Mouse (Mus musculus): ENCODE measurements at regions not wholly inside any gene's neighbourhood (a gene's known extent, or its start where the extent isn't known, plus 50 kb on each side); places are given as distances from the start of the nearest gene placed in this dataset.

- no peak for DNase-seq (ENCODE audit: low spot score)
Measured at GRCm38 (mm10) chr1:35588939-35589338, 479.3 kb upstream of the Hs6st1 start.

GRCm38 (mm10) chr1:35600847-35601246, 467.4 kb upstream of the Hs6st1 start:
- peak; percentile 23 for DNase-seq (ENCODE audit: low spot score)

- DNase-seq (ENCODE audit: low spot score): no peak
Measured at GRCm38 (mm10) chr1:35615131-35615530, 453.1 kb upstream of the Hs6st1 start.

GRCm38 (mm10) chr1:35619476-35619875, 448.7 kb upstream of the Hs6st1 start:
- no peak for DNase-seq (ENCODE audit: low spot score)

- DNase-seq (ENCODE audit: low spot score): no peak
Measured at GRCm38 (mm10) chr1:35642595-35642994, 425.6 kb upstream of the Hs6st1 start.

- DNase-seq (ENCODE audit: low spot score): peak; percentile 56
Measured at GRCm38 (mm10) chr1:35653119-35653956, 414.9 kb upstream of the Hs6st1 start.

GRCm38 (mm10) chr1:35663006-35663405, 405.2 kb upstream of the Hs6st1 start:
- no peak for DNase-seq (ENCODE audit: low spot score)

- DNase-seq (ENCODE audit: low spot score): no peak
Measured at GRCm38 (mm10) chr1:35673524-35673923, 394.7 kb upstream of the Hs6st1 start.

GRCm38 (mm10) chr1:35673992-35674391, 394.2 kb upstream of the Hs6st1 start:
- no peak for DNase-seq (ENCODE audit: low spot score)

- peak; percentile 3 for DNase-seq (ENCODE audit: low spot score)
Measured at GRCm38 (mm10) chr1:35682511-35682949, 385.7 kb upstream of the Hs6st1 start.

GRCm38 (mm10) chr1:35685651-35686050, 382.5 kb upstream of the Hs6st1 start:
- DNase-seq (ENCODE audit: low spot score): no peak

GRCm38 (mm10) chr1:35694349-35694748, 373.9 kb upstream of the Hs6st1 start:
- DNase-seq (ENCODE audit: low spot score): no peak

- DNase-seq (ENCODE audit: low spot score): no peak
Measured at GRCm38 (mm10) chr1:35694775-35695591, 373.2 kb upstream of the Hs6st1 start.

- no peak for DNase-seq (ENCODE audit: low spot score)
Measured at GRCm38 (mm10) chr1:35697218-35697617, 371.0 kb upstream of the Hs6st1 start.

- no peak for DNase-seq (ENCODE audit: low spot score)
Measured at GRCm38 (mm10) chr1:35697834-35698500, 370.2 kb upstream of the Hs6st1 start.

GRCm38 (mm10) chr1:35702585-35702984, 365.6 kb upstream of the Hs6st1 start:
- no peak for DNase-seq (ENCODE audit: low spot score)

GRCm38 (mm10) chr1:35706336-35706735, 361.9 kb upstream of the Hs6st1 start:
- no peak for DNase-seq (ENCODE audit: low spot score)

GRCm38 (mm10) chr1:35708176-35708788, 359.9 kb upstream of the Hs6st1 start:
- DNase-seq (ENCODE audit: low spot score): no peak

- no peak for DNase-seq (ENCODE audit: low spot score)
Measured at GRCm38 (mm10) chr1:35709214-35709613, 359.0 kb upstream of the Hs6st1 start.

GRCm38 (mm10) chr1:35713961-35714360, 354.2 kb upstream of the Hs6st1 start:
- no peak for DNase-seq (ENCODE audit: low spot score)

GRCm38 (mm10) chr1:35715931-35716330, 352.3 kb upstream of the Hs6st1 start:
- no peak for DNase-seq (ENCODE audit: low spot score)

GRCm38 (mm10) chr1:35717166-35717565, 351.0 kb upstream of the Hs6st1 start:
- no peak for DNase-seq (ENCODE audit: low spot score)

All from lung, postnatal 25 days (tissue).